Mouse (Mus musculus): ENCODE results near the gene Zfp524. TPM values are rescaled to one million over a fixed set of nuclear protein-coding genes. Genes with fewer than 3 reads are reported as not detected.
A peak's percentile ranks its signal among the peaks of the same experiment; 100 is the strongest.
"Not testable (repeated sequence)": the region's sequence is repeated elsewhere in the genome, so short reads cannot be mapped to it uniquely, and the experiment has no call there.

Zfp524 gene
- polyA plus RNA-seq, 1 experiment from 2014 or later: 10.7 TPM

DNA sequence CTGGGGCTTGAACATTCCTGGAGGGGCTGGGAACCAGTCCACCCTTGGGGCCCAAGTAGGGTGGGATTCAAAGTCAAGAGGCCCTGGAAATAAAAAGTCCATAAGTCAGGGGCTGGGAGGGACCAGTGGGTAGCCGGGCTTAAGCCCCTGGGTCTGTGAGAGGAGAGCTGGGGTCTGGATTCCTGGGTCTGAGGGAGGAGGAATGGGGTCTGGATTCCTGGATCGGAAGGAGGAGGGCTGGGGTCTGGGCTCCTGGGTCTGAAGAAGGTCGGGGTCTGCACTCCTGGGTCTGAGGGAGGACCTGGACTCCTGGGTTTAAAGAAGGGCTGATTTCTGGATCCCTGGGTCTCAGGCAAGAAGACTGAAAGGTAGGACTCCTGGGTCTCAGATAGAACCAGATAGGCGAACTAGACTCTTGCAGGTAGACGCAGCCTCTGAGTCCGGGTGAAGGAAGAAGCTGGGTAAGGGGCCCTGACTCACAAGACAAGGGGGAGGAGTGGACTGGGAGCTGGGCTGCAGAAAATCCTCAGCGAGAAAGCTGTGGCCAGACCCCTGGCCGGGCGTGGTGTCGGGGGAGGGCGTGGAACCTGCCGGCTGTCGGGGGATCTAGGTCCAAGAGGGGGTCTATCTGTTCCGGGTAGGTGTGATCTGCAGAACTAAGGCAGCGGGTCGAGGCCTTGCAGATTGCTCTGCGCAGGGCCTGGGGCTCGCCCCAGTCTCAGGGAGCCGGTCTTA, 18.8 kb upstream of the Zfp524 start:
- Histone ChIP-seq H3K4me2 (replicated peaks) (peak overlapping the region; percentile 85), H3K9ac (peak overlapping the region; percentile 83), H3K27ac (peak overlapping the region; percentile 39; the same call in 1 of the 2 replicates), H3K9me3 (peaks cover 9% of the 10 kb centered on the region; the same call in 1 of the 2 replicates), H3K36me3 (peaks cover 35% of the 10 kb centered on the region), H3K27me3 (peaks cover 25% of the 10 kb centered on the region), H3K4me1 (peaks cover 27% of the 10 kb centered on the region), H3K4me3 (peak overlapping the region; percentile 81)
- peak; percentile 68; the same call in 1 of the 2 replicates for ATAC-seq (ENCODE audit: low FRiP score, low read depth)
- 7% methylated on average over 19 of the region's 19 CpGs for WGBS

- peak; percentile 86 for ATAC-seq (ENCODE audit: low FRiP score, low read depth)
- Histone ChIP-seq H3K4me1 (peaks cover 27% of the 10 kb centered on the region), H3K36me3 (peaks cover 33% of the 10 kb centered on the region), H3K4me2 (replicated peaks) (peak within 1 kb of the TSS; percentile 85), H3K9ac (peak within 1 kb of the TSS; percentile 83), H3K27ac (peak within 1 kb of the TSS; percentile 39; the same call in 1 of the 2 replicates), H3K4me3 (peak within 1 kb of the TSS; percentile 81), H3K9me3 (peaks cover 4% of the 10 kb centered on the region; the same call in 1 of the 2 replicates), H3K27me3 (peaks cover 25% of the 10 kb centered on the region)
- WGBS: 7% methylated on average over 14 of the region's 26 CpGs
Measured at GRCm38 (mm10) chr7:4996003-4996895, 18.0 kb upstream of the Zfp524 start, which contains the start of gene Zfp579. Gene Zfp579, minus strand, starts transcription at chr7:4996158.

- Histone ChIP-seq H3K9me3 (no peaks in the 10 kb centered on the region), H3K4me2 (replicated peaks) (peak overlapping the region; percentile 85), H3K4me1 (peaks cover 27% of the 10 kb centered on the region), H3K27me3 (peaks cover 25% of the 10 kb centered on the region), H3K9ac (peak overlapping the region; percentile 83), H3K4me3 (peak overlapping the region; percentile 81), H3K27ac (no peak overlapping the region), H3K36me3 (peaks cover 26% of the 10 kb centered on the region)
- ATAC-seq (ENCODE audit: low FRiP score, low read depth): no peak
- whole genome bisulfite sequencing: 65% methylated on average over 8 of the region's 8 CpGs
Measured at GRCm38 (mm10) chr7:4996934-4997333, 17.3 kb upstream of the Zfp524 start.

DNA sequence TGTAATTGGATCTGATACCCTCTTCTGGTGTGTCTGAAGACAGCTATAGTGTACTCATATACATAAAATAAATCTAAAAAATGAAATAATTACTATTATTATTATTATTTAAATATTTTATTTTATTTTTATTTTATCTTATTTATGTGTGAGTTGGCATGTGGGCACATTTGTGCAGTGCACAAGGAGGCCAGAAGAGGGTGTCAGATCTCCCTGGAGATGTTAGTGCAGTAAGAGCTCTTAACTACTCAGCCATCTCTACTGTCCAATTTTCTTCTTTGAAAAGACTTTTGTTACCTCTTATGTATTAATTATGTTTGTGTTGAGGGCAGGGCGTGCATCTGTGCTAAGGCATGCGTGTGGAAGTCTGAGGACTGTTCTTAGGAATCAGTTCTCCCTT, 14.3 kb upstream of the Zfp524 start:
- Histone ChIP-seq H3K4me1 (peaks cover 14% of the 10 kb centered on the region), H3K9me3 (no peaks in the 10 kb centered on the region), H3K4me3 (no peak overlapping the region), H3K4me2 (replicated peaks) (no peak overlapping the region), H3K27ac (no peak overlapping the region), H3K27me3 (peaks cover 3% of the 10 kb centered on the region; the same call in 1 of the 2 replicates), H3K9ac (no peak overlapping the region), H3K36me3 (no peaks in the 10 kb centered on the region)
- WGBS: 69% methylated on average over 2 of the region's 2 CpGs
- ATAC-seq (ENCODE audit: low FRiP score, low read depth): no peak

GRCm38 (mm10) chr7:5002876-5003275, 11.3 kb upstream of the Zfp524 start:
- not testable (repeated sequence) for H3K9me3 ChIP-seq; H3K4me2 ChIP-seq (replicated peaks); H3K27me3 ChIP-seq; ATAC-seq (ENCODE audit: low FRiP score, low read depth); H3K4me3 ChIP-seq; H3K27ac ChIP-seq; H3K4me1 ChIP-seq; H3K9ac ChIP-seq
- 63% methylated on average over 8 of the region's 8 CpGs for WGBS
- H3K36me3 ChIP-seq: peaks cover 21% of the 10 kb centered on the region

- ATAC-seq (ENCODE audit: low FRiP score, low read depth): no peak
Measured at GRCm38 (mm10) chr7:5008229-5008628, 6.0 kb upstream of the Zfp524 start.

DNA sequence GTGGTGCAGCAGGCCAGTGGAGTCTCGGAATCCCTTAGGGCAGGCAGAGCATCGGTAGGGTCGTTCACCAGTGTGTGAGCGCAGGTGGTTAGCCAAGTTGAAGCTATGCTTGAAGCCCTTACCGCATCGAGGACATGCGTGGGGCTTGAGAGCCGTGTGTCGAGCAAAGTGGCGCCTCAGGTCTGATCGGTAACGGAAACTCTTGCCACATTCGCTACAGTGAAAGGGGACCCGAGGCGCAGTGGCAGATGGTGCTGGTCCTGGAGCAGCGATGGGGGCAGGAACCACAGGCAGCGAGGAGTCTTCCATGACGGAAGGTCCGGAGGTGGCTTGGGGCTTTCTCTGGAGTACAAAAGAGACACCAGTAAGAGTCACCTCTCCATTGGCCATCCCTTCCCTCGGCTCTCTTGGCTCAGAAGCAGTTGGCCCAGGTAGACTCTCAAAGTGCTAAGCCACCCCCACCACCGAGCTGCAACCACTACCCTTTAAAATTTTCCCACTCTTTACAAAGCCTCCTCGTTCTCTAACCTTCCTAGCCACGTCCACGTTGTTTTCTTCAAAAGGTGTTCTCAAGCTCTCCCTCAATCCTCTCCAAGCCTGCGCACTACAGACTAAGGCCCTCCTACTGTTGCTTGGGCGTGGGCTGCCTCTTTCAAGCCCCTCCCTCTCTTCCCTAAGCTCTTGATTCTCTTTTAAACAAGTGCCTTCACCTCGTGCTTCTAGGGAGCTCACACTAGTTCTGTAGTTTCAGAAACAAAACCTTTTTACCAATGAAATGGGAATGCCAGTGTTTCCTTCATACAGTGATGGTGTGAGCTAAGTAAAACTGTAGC, 1.3 kb upstream of the Zfp524 start:
- Histone ChIP-seq H3K9ac (no peak overlapping the region), H3K27me3 (no peaks in the 10 kb centered on the region), H3K4me1 (peaks cover 10% of the 10 kb centered on the region), H3K9me3 (peaks cover 5% of the 10 kb centered on the region; the same call in 1 of the 2 replicates), H3K27ac (no peak overlapping the region), H3K4me2 (replicated peaks) (peak overlapping the region; percentile 62), H3K36me3 (peaks cover 65% of the 10 kb centered on the region), H3K4me3 (peak overlapping the region; percentile 68)
- no peak for ATAC-seq (ENCODE audit: low FRiP score, low read depth)
- WGBS: 92% methylated on average over 27 of the region's 27 CpGs

More at GRCm38 (mm10) chr7:5008229-5008628, 6.0 kb upstream of the Zfp524 start:
- no peaks in the 10 kb centered on the region for H3K27me3 ChIP-seq
- WGBS: 96% methylated on average over 26 of the region's 26 CpGs
- peaks cover 3% of the 10 kb centered on the region; the same call in 1 of the 2 replicates for H3K4me1 ChIP-seq
- no peak overlapping the region for H3K9ac ChIP-seq
- peaks cover 74% of the 10 kb centered on the region for H3K36me3 ChIP-seq
- no peak overlapping the region for H3K27ac ChIP-seq
- H3K4me3 ChIP-seq: no peak overlapping the region
- H3K9me3 ChIP-seq: peaks cover 5% of the 10 kb centered on the region; the same call in 1 of the 2 replicates
- no peak overlapping the region for H3K4me2 ChIP-seq (replicated peaks)

DNA sequence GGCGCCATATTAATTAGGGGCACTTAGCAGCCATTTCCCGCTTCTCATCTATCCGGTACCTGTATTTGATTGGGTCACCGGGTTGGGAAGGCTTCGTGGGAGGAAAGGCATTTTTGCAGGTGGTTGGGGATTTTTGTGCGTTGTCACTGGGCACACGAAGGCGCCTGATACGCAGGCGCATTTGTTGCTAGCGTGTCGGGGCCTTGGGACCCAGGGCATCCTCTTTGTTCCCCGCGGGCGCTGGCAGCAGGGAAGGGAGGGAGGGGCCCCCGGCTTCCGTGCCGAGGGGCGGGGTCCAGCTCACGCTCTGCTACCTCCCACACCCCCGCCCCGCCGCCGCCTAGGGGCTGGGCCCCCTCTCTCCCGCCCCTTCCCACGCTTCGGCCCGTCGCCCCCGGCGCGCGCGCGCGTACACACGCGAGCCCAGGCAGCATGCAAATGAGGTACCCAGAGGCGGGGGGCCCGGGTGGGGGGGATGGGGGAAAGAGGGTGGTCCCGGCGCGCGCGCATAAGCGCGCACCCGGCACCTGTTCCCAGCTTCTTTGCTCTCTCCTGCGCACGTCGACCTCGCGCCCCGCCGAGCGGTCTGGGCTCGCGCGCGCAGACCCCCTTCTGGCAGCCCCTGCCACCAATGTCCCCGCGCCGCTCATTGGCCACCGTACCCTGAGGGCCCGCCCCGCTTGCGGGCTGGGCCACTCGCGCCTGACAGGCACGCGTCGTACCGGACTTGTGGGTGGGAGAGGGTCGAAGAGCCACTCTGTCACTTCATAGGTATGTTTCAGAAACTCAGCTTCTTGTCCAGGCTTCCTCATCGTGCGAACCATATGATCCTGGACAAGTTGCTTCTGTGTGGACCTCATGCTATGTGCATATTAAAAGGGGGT, 1.1 kb downstream of the Zfp524 start, which contains the start of gene Gm44973:
Gene Gm44973, plus strand, starts transcription at position 379 of the 884 bp plus-strand sequence.
- H3K9ac ChIP-seq: peak within 1 kb of the TSS; percentile 83
- H3K36me3 ChIP-seq: peaks cover 44% of the 10 kb centered on the region
- H3K27ac ChIP-seq: peak within 1 kb of the TSS; percentile 99
- peak; percentile 78 for ATAC-seq (ENCODE audit: low FRiP score, low read depth)
- H3K4me2 ChIP-seq (replicated peaks): peak within 1 kb of the TSS; percentile 70
- peaks cover 15% of the 10 kb centered on the region for H3K4me1 ChIP-seq
- 1% methylated on average over 60 of the region's 76 CpGs for WGBS
- no peaks in the 10 kb centered on the region for H3K9me3 ChIP-seq
- no peaks in the 10 kb centered on the region for H3K27me3 ChIP-seq
- H3K4me3 ChIP-seq: peak within 1 kb of the TSS; percentile 68

GRCm38 (mm10) chr7:5016057-5016456, 1.8 kb downstream of the Zfp524 start:
- Histone ChIP-seq H3K9me3 (no peaks in the 10 kb centered on the region), H3K27ac (peak overlapping the region; percentile 99), H3K4me2 (replicated peaks) (peak overlapping the region; percentile 70), H3K4me3 (peak overlapping the region; percentile 68), H3K27me3 (no peaks in the 10 kb centered on the region), H3K4me1 (peaks cover 17% of the 10 kb centered on the region), H3K36me3 (peaks cover 37% of the 10 kb centered on the region), H3K9ac (peak overlapping the region; percentile 65)
- 59% methylated on average over 3 of the region's 3 CpGs for WGBS
- ATAC-seq (ENCODE audit: low FRiP score, low read depth): no peak

GRCm38 (mm10) chr7:5016920-5017319, 2.7 kb downstream of the Zfp524 start:
- no peak for ATAC-seq (ENCODE audit: low FRiP score, low read depth)
- Histone ChIP-seq H3K27ac (no peak overlapping the region), H3K4me1 (peaks cover 25% of the 10 kb centered on the region), H3K9me3 (no peaks in the 10 kb centered on the region), H3K4me3 (no peak overlapping the region), H3K36me3 (peaks cover 33% of the 10 kb centered on the region), H3K4me2 (replicated peaks) (no peak overlapping the region), H3K27me3 (no peaks in the 10 kb centered on the region), H3K9ac (no peak overlapping the region)
- WGBS: 96% methylated on average over 2 of the region's 2 CpGs

Data from limb, embryonic 13.5 days (tissue).